ENCODE assay signal across 8 mouse cellular contexts in genomic region chr1:137074787-137075186, GRCm38 (mm10).
A peak's percentile ranks its signal among the peaks of the same experiment; 100 is the strongest.
DNase-seq lines count a peak whose midpoint lies in the region; ATAC-seq lines count a peak whose summit lies in the region.
"Had no signal": no experiment of that assay in that cellular context is flagged by ENCODE, and none has a peak within 500 bp of the region (broad histone marks: within the 10 kb centered on the region; RNA-seq: fewer than 3 reads in every experiment).

No protein-coding gene starts in this region.

- no peak for ATAC-seq in megakaryocyte, adult 5-6 weeks (ENCODE audit: poor library complexity, severe bottlenecking)
- no peak for ATAC-seq in embryonic facial prominence, embryonic 15.5 days (ENCODE audit: insufficient number of reproducible peaks, low FRiP score, low TSS enrichment, low read depth)

- peak overlapping the region; percentile 74 for H3K4me3 ChIP-seq in megakaryocyte, embryonic 14.5 days (replicated peaks)
- H3K4me3 ChIP-seq in embryonic facial prominence, embryonic 15.5 days (replicated peaks), result no peak overlapping the region
- H3K4me3 ChIP-seq: neural tube, embryonic 12.5 days had no signal

- WGBS in embryonic facial prominence, embryonic 15.5 days, result 21% methylated on average over 9 of the region's 9 CpGs

- H3K27ac ChIP-seq in embryonic facial prominence, embryonic 15.5 days (replicated peaks), result no peak overlapping the region
- H3K27ac ChIP-seq: neural tube, embryonic 12.5 days had no signal

- H3K36me3 ChIP-seq in megakaryocyte, embryonic 14.5 days (replicated peaks; ENCODE audit: low read length), result no peaks in the 10 kb centered on the region
- no peaks in the 10 kb centered on the region for H3K36me3 ChIP-seq in embryonic facial prominence, embryonic 15.5 days
- H3K36me3 ChIP-seq: neural tube, embryonic 12.5 days had no signal

- peak; percentile 42 for DNase-seq in kidney, postnatal 14 days
- DNase-seq in mesoderm, embryonic 11.5 days (ENCODE audit: low read depth, low spot score), result peak; percentile 51
- DNase-seq in spleen, postnatal 14 days (ENCODE audit: low spot score in 2 of 2), result no peak
- no peak for DNase-seq in cerebellum, adult 11-12 months

- H3K9me3 ChIP-seq in megakaryocyte, embryonic 14.5 days, result no peaks in the 10 kb centered on the region
- no peaks in the 10 kb centered on the region for H3K9me3 ChIP-seq in embryonic facial prominence, embryonic 15.5 days (replicated peaks)
- H3K9me3 ChIP-seq: neural tube, embryonic 12.5 days had no signal

- H3K4me1 ChIP-seq in megakaryocyte, embryonic 14.5 days, result peaks cover 69% of the 10 kb centered on the region
- H3K4me1 ChIP-seq in embryonic facial prominence, embryonic 15.5 days, result no peaks in the 10 kb centered on the region
- H3K4me1 ChIP-seq: neural tube, embryonic 12.5 days had no signal

- no peaks in the 10 kb centered on the region for H3K27me3 ChIP-seq in megakaryocyte, embryonic 14.5 days (replicated peaks)
- no peaks in the 10 kb centered on the region for H3K27me3 ChIP-seq in embryonic facial prominence, embryonic 15.5 days
- H3K27me3 ChIP-seq: neural tube, embryonic 12.5 days had no signal

- 0 out of 2 replicates have a peak overlapping the region, but pooled peaks have one; percentile 17 for H3K4me2 ChIP-seq in embryonic facial prominence, embryonic 15.5 days (replicated peaks)
- H3K4me2 ChIP-seq: neural tube, embryonic 12.5 days had no signal

- no peak overlapping the region for H3K9ac ChIP-seq in embryonic facial prominence, embryonic 15.5 days
- H3K9ac ChIP-seq: neural tube, embryonic 12.5 days had no signal

Comparison
In these comparisons a context has a peak if more than half of its experiments do, and no peak if none do; other contexts are left out.
1. DNase-seq: peak in kidney, postnatal 14 days (single experiment) and mesoderm, embryonic 11.5 days (single experiment); none in spleen, postnatal 14 days (0 of 2) and cerebellum, adult 11-12 months (single experiment).